Mouse (Mus musculus): ENCODE data around the gene Shisa5.

Shisa5 gene

DNA sequence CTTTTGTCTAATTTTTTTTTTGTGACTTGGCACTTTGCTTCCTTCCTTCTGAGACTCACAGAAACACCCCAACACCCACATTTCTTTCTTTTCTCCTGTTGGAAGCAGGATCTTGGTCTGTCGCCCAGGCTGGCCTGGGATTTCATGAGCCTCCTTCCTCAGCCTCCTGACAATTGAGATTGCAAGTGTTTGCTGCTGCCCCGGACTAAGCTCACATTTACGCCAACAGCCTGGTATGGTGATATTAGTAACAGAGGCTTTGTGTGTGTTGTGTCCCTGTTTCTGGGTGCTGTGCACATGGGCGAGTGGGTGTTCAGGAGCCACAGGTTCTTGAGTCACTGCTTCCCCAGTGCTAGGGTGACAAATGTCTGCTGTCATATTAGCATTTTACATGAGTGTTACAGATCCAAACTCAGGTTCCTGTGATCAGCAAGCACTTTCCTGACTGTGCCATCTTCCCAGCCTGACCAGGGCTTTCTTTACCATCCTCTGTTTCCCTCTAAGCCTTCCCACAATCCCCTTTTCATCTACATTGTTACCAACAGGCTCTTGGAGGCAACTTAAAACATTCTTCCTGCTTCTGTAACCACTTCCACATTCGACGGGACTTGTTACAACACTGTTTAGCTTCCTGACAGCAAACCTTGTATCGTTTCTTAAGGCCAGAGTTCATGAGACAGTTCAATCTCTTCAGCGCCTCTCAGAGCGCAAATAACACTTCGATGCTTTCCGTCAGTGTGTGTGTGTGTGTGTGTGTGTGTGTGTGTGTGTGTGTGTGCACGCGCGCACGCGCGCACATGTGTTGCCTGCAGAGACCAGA, 15.3 kb upstream of the Shisa5 start:
- no peak for DNase-seq (ENCODE audit: low read depth)

DNA sequence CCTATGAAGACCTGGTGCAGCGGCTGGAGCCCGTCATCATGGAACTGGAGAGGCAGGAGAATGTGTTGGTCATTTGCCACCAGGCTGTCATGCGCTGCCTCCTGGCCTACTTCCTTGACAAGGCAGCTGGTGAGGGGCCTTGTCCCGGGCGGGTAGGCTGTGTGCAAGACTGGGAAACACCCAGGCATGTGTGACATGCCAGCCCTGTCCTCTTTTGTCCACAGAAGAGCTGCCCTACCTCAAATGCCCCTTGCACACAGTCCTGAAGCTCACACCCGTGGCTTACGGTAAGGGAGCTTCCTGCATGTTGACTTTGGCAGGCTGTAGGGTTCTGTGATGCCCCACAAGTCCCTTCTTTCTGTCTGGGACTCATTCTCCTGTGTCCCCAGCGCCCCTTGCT, 10.8 kb upstream of the Shisa5 start:
- DNase-seq (ENCODE audit: low read depth), result no peak

- no peak for DNase-seq (ENCODE audit: low read depth)
Observed at GRCm38 (mm10) chr9:109028421-109028820, 9.9 kb upstream of the Shisa5 start.

- no peak for DNase-seq (ENCODE audit: low read depth)
Observed at GRCm38 (mm10) chr9:109028919-109029318, 9.4 kb upstream of the Shisa5 start.

DNA sequence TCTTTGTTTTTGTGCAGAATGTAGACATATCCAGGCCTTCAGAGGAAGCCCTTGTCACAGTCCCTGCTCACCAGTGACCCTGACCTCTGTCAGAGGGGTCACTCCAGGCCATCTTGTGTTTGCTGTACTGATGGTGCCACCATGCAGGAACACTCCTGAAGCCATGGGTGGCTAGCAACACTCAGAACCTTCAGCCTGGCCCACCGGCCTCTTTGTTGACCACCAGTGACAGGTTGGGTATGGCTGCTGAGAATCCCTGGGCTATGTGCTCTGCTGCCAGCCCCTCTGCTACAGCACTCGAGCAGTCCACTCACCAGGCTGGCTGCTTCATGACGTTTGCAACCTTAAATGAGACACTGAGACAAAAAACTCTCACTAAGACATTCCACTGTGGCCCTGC, 8.1 kb upstream of the Shisa5 start:
- DNase-seq (ENCODE audit: low read depth), result no peak

DNA sequence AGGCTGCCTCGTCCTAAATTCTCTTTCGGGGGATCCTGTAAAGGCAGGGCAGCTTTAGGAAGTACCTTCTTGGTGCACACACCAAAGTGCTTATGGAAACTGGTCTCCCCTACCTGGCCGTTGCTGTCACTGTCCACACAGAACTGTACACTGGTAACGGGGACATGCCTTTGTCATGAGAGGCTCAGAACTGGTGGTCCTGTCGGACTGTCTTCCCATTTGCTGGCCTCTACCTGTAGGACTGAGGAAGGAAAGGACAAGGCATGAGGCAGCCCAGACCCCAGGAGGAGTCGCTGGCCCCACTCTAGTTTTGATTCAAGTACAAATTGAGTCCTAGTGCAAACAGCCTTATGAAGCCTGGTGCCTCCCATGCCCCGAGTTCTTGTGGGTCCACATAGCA, 7.4 kb upstream of the Shisa5 start:
- no peak for DNase-seq (ENCODE audit: low read depth)

DNA sequence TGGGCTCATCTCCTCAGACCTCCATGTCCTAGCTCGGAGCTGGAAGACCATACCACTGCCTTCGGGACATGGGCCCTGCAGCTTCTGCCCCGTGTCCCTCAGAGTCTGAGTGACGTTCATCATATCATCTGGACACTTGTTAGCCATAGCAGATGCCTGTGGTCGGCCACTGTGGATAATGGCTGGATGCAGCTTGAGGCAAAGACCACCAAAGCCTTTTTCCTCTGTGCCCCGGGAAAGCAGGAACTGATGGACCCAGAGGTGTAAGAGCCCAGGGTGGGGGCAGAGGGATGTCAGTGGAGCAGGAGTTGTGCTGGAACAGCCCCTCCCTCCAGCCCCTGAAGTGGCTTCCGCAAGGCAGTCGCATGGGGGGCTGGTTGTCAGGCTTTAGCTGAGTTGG, 6.7 kb upstream of the Shisa5 start:
- no peak for DNase-seq (ENCODE audit: low read depth)

GRCm38 (mm10) chr9:109032435-109032834, 5.9 kb upstream of the Shisa5 start:
- DNase-seq (ENCODE audit: low read depth), result no peak

DNA sequence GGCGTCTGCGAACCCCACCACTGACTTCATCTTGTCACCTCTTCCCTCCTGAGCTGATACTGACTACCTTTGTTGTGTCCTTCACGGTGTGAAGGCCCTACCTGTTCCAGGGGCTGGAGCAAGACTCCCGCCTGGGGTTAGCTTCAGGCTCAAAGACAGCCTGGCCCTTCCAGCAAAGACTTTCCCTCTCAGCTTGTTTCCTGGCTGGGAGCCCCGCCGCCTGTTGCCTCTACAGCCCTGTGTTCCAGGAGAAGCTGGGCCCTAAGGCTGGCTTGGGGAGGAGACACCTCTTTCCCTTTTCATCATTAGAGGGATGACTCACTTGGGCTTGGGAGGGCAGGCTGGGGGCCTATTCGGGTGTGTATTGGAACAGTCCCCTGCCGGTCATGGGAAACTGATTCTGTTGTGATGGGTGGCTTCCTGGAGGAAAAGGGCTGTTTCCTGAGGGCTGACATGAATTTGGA, 568 bp downstream of the Shisa5 start:
- DNase-seq (ENCODE audit: low read depth), result no peak

GRCm38 (mm10) chr9:109039681-109040080, 1.3 kb downstream of the Shisa5 start:
- DNase-seq (ENCODE audit: low read depth), result no peak

GRCm38 (mm10) chr9:109040216-109040615, 1.9 kb downstream of the Shisa5 start:
- DNase-seq (ENCODE audit: low read depth), result no peak

DNA sequence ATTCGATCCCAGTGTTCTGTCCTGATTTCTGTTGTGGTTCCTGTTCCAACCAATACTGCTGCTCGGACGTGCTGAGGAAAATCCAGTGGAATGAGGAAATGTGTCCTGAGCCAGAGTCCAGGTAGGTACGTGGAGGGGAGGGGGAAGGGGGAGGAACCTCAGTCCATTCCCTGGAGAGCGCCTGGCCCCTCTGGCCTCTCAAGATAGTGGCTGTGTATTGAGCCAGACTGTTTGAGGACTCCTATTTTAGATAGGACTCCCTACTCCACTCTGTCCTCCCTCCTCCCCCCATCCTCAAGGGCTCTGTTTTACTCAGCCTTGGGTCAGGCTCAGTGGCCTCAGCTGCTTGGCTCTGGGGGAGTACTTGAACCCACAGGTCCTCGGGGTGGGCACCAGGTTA, 2.5 kb downstream of the Shisa5 start:
- DNase-seq (ENCODE audit: low read depth), result no peak

GRCm38 (mm10) chr9:109041351-109041750, 3.0 kb downstream of the Shisa5 start:
- no peak for DNase-seq (ENCODE audit: low read depth)

DNA sequence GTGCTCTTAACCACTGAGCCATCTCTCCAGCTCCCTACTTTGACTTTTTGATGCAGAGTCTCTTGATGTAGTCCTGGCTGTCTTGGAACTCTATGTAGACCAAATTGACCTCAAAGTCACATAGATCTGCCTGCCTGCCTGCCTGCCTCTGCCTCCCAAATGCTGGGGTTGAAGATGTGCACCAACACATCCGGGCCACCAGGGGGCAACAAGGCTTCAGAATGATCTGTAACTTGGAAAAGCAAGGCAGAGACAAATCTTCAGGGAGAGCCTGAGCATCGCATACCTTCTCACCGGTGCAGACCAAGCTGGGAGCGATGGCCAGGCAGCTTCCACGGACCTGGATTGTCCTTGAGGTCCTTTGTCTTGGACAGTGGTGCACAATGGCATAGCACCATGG, 7.9 kb downstream of the Shisa5 start:
- DNase-seq (ENCODE audit: low read depth), result peak; percentile 59

DNA sequence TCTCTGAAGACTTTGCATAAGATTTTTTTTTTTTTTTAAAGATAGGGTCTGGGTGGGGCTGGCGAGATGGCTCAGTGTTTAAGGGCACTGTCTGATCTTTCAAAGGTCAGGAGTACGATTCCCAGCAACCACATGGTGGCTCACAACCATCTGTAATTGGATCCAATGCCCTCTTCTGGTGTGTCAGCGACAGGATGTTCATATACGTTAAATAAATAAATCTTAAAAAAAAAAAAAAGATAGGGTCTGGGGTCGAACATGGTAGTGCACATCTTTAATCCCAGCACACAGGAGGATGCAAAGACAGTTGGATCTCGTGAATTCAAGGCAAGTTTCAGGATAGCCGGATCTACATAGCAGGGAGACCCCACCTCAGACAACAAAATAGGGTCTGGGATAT, 11.0 kb downstream of the Shisa5 start:
- DNase-seq (ENCODE audit: low read depth), result no peak

GRCm38 (mm10) chr9:109049996-109050673, 11.8 kb downstream of the Shisa5 start:
- no peak for DNase-seq (ENCODE audit: low read depth)

DNA sequence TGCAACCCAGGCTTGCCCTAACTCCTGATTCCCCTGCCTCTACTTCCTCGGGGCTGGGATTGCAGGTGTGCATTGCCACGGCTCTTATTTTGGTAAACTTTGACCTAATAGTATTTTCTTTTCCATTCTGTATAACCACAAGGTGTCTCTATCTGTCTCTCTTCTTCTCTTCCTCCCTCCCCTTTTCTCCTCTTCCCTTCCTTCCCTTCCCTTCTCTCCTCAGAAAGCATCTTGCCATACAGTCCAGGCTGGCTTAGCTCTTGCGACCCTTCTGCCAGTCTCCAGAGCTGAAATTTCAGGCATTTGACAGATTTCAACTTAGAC, 12.3 kb downstream of the Shisa5 start:
- no peak for DNase-seq (ENCODE audit: low read depth)

GRCm38 (mm10) chr9:109051011-109051501, 12.7 kb downstream of the Shisa5 start:
- DNase-seq (ENCODE audit: low read depth), result no peak

DNA sequence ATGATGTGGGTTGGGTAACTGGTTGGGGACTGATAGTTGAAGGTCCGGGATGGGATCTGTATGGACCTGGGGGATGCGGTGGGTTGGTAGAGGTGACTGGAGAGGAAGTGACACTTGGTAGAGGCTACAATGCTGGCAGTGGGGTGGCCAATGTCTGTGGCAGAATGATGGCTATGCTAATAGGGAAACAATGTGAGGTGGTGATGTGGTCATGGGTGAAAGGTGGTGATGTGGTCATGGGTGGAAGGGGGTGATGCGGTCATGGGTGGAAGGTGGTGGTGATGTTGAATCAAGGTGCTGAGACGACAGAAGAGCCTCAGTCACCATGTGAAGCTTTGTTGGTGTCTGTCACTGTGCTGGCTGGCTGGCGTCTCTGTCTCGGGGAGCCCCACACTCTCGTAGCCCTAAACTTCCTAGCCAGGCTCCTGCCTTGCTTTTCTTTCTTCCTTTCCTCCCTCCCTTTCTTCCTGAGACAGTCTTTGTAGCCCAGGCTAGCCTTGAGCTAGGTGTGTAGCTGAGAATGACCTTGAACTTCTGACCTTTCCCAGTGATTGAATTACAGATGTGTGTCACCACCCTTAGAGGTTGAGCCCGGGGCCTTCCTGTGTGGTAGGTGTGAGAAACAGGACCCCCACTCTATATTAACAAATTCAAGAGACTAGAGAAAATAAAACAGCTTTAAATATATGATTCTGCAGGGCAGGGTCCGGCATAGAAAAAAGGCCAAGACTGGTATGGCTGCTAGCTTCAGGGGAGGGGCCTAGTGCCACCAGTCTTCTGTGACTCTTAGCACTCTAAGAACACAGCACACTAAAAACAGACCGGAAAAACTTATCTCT, 13.5 kb downstream of the Shisa5 start:
- no peak for DNase-seq (ENCODE audit: low read depth)

- DNase-seq (ENCODE audit: low read depth), result no peak
Observed at GRCm38 (mm10) chr9:109052490-109053260, 14.3 kb downstream of the Shisa5 start.

DNA sequence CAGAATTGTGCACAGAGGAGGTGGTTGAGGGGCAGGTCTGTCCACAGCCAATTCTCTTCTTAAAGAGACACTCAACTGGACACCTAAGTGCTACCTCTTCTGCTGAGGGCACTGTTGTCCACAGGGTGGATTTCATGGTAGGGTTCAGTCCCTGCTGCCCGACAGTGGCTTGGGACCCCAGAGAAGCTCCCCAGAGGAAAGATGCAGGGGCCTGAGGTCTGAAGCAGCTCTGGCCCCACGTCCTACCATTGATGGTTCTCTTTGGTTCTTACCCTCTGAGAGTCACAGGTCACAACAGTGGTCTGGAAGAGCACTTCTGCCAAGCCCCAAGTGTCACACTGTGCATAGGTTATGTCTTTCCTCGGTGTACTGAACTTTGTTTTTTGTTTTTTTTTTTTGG, 15.0 kb downstream of the Shisa5 start:
- DNase-seq (ENCODE audit: low read depth), result no peak

DNA sequence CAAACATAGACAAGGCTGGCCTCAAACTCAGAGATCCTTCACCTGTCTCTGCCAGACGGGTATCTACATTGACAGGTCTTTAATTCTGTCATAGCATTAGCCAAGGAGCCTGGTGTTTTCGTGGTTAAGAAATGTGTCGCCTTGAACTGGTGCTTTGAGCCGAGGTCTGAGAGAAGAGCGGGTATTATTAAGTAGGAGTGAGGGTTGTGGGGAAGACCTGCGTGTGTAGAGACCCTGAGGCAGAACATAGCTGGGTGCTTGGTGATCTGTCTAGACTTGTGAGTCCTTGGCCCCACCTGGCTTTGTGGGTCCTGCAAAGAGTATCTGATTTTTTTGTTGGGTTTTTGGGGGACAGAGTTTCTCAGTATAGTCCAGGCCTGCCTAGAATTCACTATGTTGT, 15.5 kb downstream of the Shisa5 start:
- DNase-seq (ENCODE audit: low read depth), result no peak

Data from c-Kit-positive CD71-negative TER-119-negative erythroid progenitor cells, embryonic 14.5 days (primary cell).